Mouse (Mus musculus) kidney, postnatal 36 days (tissue): Measurements from ENCODE around the gene Xpo4.

ENCODE experiments used
- DNase-seq, 2 experiments: peaks; one replicate each; pipeline ENCODE4 v3.0.0; 2021 to 2022; ENCODE audit warnings: mixed read lengths in 2 of 2

Gene Xpo4

DNA sequence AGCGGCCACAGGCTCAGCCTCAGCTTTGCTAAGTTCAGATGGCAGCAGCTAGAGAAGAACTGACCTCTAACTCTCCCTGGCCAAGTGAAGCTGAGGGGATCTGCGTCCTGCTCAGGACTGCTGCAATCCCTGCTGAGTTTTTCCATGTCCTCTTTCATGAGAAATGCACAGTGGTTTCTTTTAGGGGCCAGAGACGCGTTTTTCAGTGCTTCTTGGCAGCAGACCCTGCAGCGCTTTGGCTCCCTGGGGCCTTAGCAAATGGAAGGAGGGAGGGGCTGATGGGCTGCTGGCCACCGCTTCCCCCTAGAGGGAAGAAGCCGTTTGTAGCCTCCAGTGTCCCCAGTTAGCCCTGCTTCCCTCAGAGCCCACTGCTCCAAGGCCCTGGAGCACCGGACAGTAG is 130.3 kb downstream of the Xpo4 start:
- peak; percentile 14 to 28 for DNase-seq

DNA sequence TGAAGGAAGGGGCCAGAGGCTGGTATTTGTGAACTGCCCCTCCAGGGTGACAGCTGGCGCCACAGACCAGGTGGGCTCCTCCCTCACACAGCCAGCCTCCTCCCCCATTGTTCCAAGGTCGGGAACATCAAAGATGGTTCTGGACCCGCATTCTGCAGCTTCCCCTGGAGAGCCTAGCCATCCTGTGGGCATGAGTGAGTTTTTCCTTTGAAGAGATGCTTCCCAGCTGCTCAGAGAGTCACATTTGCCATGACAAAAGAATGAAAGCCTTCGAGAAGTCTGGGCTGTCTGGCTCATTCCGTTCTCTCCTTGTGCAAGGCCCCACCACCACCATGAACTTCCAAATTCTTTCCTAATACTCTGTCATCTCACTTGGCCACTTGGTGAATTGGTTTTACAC is 130.9 kb downstream of the Xpo4 start:
- DNase-seq, result no peak

DNA sequence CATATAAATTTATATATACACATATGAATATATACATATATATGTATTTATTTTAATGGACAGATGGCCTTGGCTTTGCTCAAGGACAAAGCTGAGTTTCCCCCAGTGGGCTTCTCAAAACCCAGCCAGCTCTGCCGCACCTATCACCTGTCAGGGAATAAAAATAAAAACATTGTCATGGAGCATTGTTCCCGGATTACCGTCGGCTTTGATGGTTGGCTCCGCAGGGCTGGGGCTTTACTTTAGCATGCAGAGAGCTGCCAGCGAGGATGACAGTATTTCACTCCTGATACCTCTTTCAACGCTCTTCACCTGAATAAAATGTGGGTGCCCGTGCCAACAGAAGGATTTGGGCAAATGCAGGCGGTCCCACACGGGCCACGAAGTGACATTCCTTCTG is 131.4 kb downstream of the Xpo4 start:
- no peak for DNase-seq

DNA sequence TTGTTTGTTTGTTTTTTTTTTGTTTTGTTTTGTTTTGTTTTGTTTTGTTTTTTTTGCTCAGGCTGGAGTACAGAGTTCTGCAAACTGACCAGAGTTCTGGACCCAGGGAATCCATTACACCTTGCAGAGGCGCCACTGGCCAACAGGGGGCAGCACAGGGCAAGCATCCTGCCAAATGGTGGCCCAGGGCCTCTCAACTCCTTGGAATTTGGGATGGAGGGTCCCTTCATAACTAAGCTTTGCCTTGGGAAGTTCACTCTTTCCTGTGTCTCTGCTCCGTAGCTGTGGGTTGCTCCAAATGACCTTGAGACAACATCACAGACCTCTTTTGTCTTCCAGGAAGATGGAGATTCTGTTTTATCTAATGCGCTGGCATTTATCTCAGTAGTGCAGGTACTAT is 132.0 kb downstream of the Xpo4 start:
- peak; percentile 47 to 84 for DNase-seq

DNA sequence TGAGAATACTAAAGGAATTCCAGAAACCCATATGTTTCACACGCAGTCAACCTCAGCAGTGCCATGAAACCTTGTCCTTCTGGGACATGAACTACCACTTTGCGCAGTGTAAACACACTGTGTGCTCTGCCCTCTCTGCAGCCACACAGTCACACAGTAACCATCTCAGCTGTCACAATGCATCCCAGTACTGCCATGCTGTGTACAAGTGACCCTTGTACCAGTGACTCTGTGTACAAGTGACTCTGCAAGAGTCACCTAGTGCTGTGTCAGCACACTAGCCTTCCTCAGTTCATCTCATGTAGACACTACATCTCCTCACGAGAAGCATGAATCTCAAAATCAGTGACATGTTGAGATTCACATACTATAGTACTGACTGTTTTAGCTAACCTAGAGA is 132.7 kb downstream of the Xpo4 start:
- DNase-seq, result no peak

DNA sequence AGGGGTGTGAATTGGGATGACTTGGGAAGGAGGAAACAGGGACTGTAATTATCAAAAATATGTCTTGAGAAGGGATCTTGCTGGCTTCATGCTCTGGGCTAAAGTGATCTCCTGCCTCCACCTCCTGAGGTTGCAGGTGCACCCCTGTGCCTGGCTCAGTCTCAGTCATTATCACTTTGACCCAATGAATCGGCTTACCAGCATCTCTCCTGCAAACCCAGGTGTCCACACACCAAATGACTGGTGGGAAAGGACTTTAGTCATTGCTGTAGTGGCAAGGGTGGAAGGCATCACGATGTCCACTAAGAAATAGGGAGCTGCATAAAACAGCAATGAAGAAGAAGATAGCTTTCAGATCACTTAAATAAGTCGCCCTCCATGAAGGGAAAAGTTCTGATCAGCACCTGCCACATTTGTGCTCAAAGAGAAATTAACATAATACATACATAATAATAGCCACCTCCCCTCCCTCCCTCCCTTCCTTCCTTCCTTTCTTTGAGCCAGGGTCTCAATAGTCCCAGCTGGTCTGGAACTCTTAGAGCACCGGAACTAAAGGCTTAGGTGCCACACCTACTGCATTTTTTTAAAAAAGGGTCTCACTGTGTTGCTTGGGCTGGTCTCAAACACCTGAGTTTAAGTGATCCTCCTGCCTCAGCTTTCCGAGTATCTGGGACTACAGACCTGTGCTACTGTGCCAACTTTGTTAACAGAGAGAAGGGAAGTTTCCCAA is 135.3 kb downstream of the Xpo4 start:
- no peak for DNase-seq

DNA sequence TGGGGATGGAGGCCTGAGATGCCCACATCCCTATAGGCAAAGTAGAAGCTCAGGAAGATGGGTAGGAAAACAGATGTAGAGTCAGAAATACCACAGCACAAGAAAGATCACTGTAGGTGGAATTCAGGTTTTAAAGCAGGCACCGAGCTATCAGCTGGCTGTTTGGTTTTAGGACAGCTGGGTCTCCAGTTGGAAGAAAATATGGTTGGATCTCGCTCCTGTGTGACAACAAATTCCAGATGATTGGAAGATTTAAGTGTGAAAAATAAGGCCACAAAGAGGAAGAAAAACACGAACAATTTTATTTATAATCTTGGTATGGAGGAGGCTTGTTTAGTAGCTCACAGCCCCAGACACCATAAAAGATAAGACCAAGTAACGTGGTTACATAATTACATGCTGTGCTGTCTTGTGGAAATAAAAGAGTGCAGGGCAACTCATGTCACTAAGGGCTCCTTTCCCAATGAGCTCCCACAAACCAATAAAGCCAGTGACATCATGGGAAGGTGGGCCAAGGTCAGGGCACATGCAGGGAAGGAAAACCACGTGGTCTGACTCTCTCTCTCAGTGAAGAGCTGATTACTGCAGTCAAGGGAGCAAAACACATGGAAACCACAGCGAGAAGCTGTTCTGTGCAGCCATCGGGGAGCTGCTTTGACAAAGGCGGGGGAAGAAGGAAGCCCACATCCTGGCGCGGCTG is 136.0 kb downstream of the Xpo4 start:
- no peak for DNase-seq

DNA sequence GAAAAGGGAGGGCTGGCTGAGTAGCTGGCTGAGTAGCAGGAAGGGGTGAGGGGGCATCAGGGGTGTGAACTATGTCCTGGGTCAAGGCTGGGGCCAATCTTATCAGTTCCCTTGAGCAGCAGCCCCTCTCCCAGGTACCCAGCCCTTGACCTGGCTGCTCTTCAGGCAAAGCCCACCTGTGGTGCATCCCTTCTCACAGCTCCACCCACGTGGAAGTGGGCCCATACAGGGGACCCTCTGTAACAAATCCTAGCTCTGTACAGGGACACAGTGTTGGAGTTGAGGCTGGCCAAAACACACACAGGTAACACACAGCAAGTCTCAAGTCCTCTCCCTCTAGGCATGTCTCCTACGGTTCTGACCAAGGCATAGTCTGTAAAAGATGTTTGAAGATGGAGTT is 137.6 kb downstream of the Xpo4 start:
- no peak for DNase-seq
